Mouse (Mus musculus) gastrocnemius, postnatal 10 days (tissue): ENCODE measurements around the gene Glt28d2. TPM values are rescaled to one million over a fixed set of nuclear protein-coding genes. Genes with fewer than 3 reads are reported as not detected.
A peak's percentile ranks its signal among the peaks of the same experiment; 100 is the strongest.

Source experiments
- DNase-seq: peaks from one replicate; pipeline ENCODE4 v3.0.0; 2021; ENCODE audit warnings: mixed read lengths
- total RNA-seq, 2 experiments: library from RNA; stranded (reverse); gene quantifications; 2 replicates each; pipeline ENCODE4 v1.2.3; 2021

The Glt28d2 gene
- total RNA-seq, 2 experiments from 2014 or later = 5.5 to 6.1 TPM

GRCm38 (mm10) chr3:85878911-85879310 lies 8.4 kb downstream of the Glt28d2 start:
- DNase-seq = no peak

GRCm38 (mm10) chr3:85863996-85864395 lies 23.3 kb downstream of the Glt28d2 start:
- no peak for DNase-seq

DNA sequence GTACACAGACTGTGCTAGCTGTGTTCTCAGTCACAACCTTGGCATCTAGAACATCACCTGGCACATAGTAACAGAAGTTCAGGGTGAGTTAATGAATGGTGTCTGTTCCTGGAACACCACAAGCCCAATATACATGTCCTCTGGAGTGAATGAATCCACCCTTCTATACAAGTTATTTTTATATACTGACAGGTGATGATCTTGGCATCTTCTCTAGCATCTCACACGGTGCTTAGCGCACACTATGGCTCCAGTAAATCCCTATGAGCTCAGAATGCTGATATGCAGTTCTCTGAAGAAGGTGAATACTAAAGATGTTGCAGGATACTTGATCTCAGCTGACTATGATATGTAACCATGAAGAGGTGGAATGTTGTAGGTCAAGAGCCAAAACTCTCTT lies 24.4 kb downstream of the Glt28d2 start:
- no peak for DNase-seq

DNA sequence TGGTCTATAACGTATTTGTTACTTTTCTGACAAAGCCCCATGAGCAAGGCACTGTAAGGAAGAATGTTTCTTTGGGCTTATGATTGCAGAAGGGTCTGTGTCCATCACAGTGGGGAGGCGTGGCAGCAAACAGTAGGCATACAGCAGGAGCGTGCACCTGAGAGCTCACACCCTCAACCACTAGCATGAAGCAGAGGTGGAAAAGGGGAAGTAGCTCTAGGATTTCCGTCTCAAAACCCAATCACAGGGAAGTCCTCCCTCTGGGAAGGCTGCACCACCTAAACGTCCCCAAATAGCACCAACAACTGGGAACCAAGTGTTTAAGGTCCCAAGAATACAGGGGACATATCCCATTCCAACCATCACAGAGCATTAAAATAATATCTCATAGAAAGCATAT lies 26.3 kb downstream of the Glt28d2 start:
- DNase-seq = no peak

GRCm38 (mm10) chr3:85859311-85859710 lies 28.0 kb downstream of the Glt28d2 start:
- DNase-seq = no peak

DNA sequence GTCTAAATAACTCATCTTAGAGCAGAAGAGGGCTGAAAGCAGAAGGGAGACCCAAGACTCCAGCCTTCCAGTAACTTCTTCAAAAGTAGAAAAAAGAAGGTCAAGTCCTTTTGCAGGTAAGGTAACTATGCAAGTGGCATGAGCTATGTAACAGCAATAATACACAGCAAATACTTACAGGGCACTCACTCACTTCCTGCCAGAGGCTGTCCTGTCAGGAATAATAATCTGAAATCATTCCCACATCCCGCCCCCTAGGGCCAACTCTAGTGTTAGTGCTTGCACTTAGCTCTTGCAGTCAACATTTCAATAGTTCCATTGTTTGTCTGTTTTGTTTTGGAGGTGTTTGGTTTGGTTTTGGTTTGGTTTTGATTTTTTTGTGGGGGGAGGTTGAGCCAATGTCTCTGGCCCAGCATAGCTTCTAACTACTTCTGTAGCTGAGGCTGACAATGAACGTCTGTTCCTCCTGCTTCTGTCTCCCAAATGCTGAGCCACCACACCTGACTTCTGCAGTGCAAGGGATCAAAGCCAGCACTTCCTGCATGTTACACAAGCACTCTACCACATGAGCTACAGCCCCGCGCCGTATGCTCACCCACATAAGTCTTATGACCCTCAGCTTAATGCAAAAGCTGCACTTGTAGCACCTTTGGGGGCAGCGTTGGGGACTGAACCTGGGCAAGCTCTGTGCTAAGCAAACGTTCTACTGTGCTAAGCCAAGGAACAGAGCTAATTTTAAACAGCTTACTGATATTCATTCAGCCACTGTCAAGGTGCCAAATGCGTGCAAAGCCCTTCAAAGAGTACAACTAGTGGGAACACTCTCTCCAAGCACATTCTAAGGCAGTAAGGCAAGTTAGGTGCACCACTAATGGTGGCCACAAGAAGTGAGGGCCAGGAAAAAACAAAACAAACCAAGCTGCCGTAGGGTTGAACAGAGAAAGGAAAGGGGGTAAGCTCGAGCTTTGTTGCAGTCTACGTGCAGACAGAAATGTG lies 28.9 kb downstream of the Glt28d2 start:
- peak; percentile 25 for DNase-seq

- DNase-seq = no peak
Observed at GRCm38 (mm10) chr3:85857083-85857482, 30.2 kb downstream of the Glt28d2 start.

- DNase-seq = no peak
Observed at GRCm38 (mm10) chr3:85855947-85856346, 31.4 kb downstream of the Glt28d2 start.

- no peak for DNase-seq
Observed at GRCm38 (mm10) chr3:85855043-85855442, 32.3 kb downstream of the Glt28d2 start.

DNA sequence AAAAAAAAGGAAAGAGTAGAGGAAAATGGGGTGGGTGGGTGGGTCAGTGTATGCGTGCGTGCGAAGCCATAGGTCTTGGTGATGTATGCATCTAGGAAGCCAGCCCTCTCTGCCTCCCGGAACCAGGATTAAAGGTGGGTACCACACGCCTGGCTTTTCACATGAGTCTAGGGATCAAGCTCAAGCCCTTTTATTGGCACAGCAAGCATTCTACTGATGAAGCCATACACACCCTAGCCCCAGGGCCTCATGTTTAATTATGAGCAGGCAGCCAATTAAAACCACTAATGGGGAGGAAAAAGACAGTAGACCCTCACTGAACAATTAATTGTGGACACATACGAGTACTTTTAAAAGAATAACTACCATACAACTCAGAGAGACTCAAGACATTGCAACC lies 33.2 kb downstream of the Glt28d2 start:
- DNase-seq = no peak

GRCm38 (mm10) chr3:85853715-85854114 lies 33.6 kb downstream of the Glt28d2 start:
- no peak for DNase-seq

- no peak for DNase-seq
Observed at GRCm38 (mm10) chr3:85850079-85850478, 37.2 kb downstream of the Glt28d2 start.

- DNase-seq = no peak
Observed at GRCm38 (mm10) chr3:85846316-85846715, 41.0 kb downstream of the Glt28d2 start.

DNA sequence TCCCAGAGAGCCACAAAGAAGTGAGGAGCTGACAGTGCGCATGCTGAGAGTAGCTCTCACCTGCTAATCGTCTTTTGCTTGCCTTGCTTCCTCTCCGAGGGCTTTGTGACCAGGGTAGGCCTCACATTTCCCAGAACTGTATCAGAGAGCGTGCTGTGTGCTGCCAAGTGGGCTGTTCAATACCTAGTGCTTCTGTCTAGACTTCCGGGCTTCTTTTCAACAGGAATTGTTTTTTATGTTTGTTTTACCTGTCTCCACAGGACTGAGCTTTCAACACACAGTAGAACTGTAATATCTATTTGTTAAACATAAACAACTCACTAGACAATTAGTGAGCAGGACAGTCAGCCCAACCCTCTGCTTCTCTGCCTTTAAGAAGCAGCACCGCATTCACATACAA lies 42.0 kb downstream of the Glt28d2 start:
- DNase-seq = no peak

- DNase-seq = no peak
Observed at GRCm38 (mm10) chr3:85842881-85843218, 44.5 kb downstream of the Glt28d2 start.

- no peak for DNase-seq
Observed at GRCm38 (mm10) chr3:85842177-85842880, 45.0 kb downstream of the Glt28d2 start.

DNA sequence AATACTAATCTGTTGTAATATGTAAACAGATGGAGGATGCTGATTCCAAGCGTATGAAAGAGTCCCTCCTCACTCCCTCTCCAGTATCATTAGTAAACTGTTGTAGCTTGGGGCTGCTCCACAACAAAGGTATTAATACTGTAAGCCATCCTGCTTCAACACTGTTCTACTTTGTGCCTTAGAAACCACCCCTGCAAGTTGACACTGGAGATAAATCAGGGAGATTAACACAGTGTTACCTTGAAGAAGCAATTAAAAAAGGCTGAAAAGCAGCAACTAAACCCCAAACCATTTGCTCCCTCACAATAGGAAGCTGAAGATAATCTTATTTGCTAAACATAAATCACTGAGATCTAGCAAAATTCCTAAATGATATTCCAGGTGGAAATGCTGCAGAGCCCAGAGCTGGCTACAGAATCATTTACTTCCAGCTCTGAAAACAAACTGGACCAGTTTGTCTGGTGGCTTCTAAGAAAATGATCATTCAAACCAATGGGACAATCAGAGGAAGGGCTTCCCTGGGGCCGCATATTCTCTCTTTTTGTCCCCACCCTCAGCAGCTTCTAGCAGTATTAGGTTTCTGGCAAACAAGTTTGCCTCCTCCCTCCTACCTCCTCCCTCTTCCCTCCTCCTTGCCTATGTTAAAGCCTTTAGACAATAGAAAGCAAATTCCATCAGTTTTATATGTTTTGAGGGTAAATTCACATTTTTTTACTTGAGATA lies 45.7 kb downstream of the Glt28d2 start:
- DNase-seq = no peak

GRCm38 (mm10) chr3:85833627-85834026 lies 53.7 kb downstream of the Glt28d2 start:
- DNase-seq = no peak

GRCm38 (mm10) chr3:85832490-85833155 lies 54.7 kb downstream of the Glt28d2 start:
- no peak for DNase-seq

DNA sequence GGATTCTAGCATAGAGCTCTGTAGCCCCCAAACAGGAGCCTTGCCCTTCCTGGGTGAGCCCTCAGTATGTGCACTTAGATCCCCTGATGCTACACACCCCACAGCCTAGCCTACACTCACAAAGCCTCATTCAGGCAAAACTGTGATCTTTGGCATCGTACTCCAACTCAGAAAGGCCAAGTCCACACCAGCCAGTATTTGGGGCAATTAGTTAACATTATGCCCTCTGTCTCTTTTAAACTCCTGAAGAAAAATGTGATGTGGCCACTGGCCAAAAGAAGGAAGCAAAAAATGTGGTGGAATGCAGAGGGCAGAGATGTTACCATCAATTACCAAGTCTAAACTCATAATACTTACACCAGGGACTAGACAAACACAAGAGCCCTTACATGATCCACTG lies 55.5 kb downstream of the Glt28d2 start:
- no peak for DNase-seq

DNA sequence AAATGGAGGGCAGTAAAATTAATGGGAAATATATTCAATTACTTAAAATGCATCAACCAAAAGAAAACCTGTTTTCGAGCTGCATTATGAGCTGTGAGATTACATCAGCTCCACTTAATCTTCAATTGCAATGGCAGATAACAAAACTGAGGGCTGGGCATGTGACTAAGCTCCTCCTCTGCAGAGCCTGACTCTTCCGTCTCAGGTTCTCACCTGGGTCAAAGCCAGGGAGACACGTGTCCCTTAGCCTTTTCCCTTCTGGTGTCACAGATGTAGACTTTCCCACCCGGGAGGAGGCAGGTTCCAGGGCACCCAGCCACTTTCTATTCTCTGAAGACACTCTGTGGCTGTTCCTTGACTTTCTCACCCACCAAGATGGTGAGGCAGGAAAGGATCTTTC lies 58.3 kb downstream of the Glt28d2 start:
- peak; percentile 38 for DNase-seq

- DNase-seq = no peak
Observed at GRCm38 (mm10) chr3:85827815-85828214, 59.5 kb downstream of the Glt28d2 start.
